In genomic region chr9:67134378-67134777, GRCm38 (mm10) we compare ENCODE assay signal across 15 mouse cellular contexts.
DNase-seq lines count a peak whose midpoint lies in the region; ATAC-seq and TF ChIP-seq lines count a peak whose summit lies in the region.
"Had no signal": no experiment of that assay in that cellular context is flagged by ENCODE, and none has a peak within 500 bp of the region (broad histone marks: within the 10 kb centered on the region; RNA-seq: fewer than 3 reads in every experiment).

No protein-coding gene starts in this region.

- H3K9ac ChIP-seq in lung, embryonic 14.5 days, result no peak overlapping the region
- H3K9ac ChIP-seq in ES-Bruce4 (ENCODE audit: low read depth, poor library complexity, severe bottlenecking), result no peak overlapping the region
- H3K9ac ChIP-seq: embryonic facial prominence, embryonic 15.5 days; heart, embryonic 15.5 days had no signal

- DNase-seq in gastrocnemius, postnatal 10 days, result peak; percentile 39
- DNase-seq in gastrocnemius, adult 18-20 months (ENCODE audit: low spot score), result no peak
- no peak for DNase-seq in lung, embryonic 14.5 days
- no peak for DNase-seq in lung, postnatal 4 days
- no peak for DNase-seq in kidney, postnatal 25 days
- DNase-seq in frontal cortex, postnatal 14 days (ENCODE audit: low spot score in 2 of 2), result no peak
- DNase-seq: cerebellum, postnatal 25 days; left cerebral cortex, postnatal 4 days; midbrain, embryonic 14.5 days; thymus, adult 2 months had no signal

- peaks cover 6% of the 10 kb centered on the region; the same call in 1 of the 2 replicates for H3K4me1 ChIP-seq in lung, embryonic 14.5 days (ENCODE audit: insufficient read depth)
- H3K4me1 ChIP-seq in ES-Bruce4 (ENCODE audit: control insufficient read depth, insufficient read depth, low read length), result no peaks in the 10 kb centered on the region
- peaks cover 31% of the 10 kb centered on the region for H3K4me1 ChIP-seq in bone marrow macrophage, adult 2 months (ENCODE audit: control insufficient read depth, insufficient read depth, low read length)

- WGBS in lung, embryonic 14.5 days, result 78% methylated on average over 6 of the region's 6 CpGs

- no peak overlapping the region for H3K4me3 ChIP-seq in lung, embryonic 14.5 days (ENCODE audit: low read depth, low read length)
- H3K4me3 ChIP-seq in ES-Bruce4 (ENCODE audit: low read depth, low read length), result no peak overlapping the region
- H3K4me3 ChIP-seq in bone marrow macrophage, adult 2 months (ENCODE audit: insufficient read depth, low read length), result no peak overlapping the region
- H3K4me3 ChIP-seq: embryonic facial prominence, embryonic 15.5 days; heart, embryonic 15.5 days had no signal

- no peaks in the 10 kb centered on the region for H3K36me3 ChIP-seq in lung, embryonic 14.5 days (ENCODE audit: insufficient read depth)
- H3K36me3 ChIP-seq in ES-Bruce4 (ENCODE audit: control insufficient read depth, insufficient read depth, low read length, poor library complexity, severe bottlenecking), result no peaks in the 10 kb centered on the region
- H3K36me3 ChIP-seq: embryonic facial prominence, embryonic 15.5 days; heart, embryonic 15.5 days had no signal

- no peak for ATAC-seq in lung, embryonic 14.5 days (ENCODE audit: insufficient read depth)
- ATAC-seq: inflammation-experienced regulatory T-cells, adult 6 months had no signal

- no peaks in the 10 kb centered on the region for H3K27me3 ChIP-seq in lung, embryonic 14.5 days (ENCODE audit: insufficient read depth, low read length)
- no peaks in the 10 kb centered on the region for H3K27me3 ChIP-seq in ES-Bruce4 (ENCODE audit: control insufficient read depth, insufficient read depth, low read length, poor library complexity, severe bottlenecking)
- H3K27me3 ChIP-seq: embryonic facial prominence, embryonic 15.5 days; heart, embryonic 15.5 days had no signal

- no peak overlapping the region for H3K27ac ChIP-seq in lung, embryonic 14.5 days (ENCODE audit: low read depth)
- no peak overlapping the region for H3K27ac ChIP-seq in ES-Bruce4 (ENCODE audit: insufficient read depth, low read length)
- H3K27ac ChIP-seq in bone marrow macrophage, adult 2 months (ENCODE audit: insufficient read depth, low read depth, low read length), result no peak overlapping the region
- H3K27ac ChIP-seq: embryonic facial prominence, embryonic 15.5 days; heart, embryonic 15.5 days had no signal

- no peak for TF ChIP-seq EP300 in ES-Bruce4 (IDR thresholded peaks at IDR 0.05; ENCODE audit: insufficient read depth, low read depth, low read length)

- TF ChIP-seq POLR2A in ES-Bruce4 (IDR thresholded peaks at IDR 0.05; ENCODE audit: insufficient read depth, low read length), result no peak
- TF ChIP-seq POLR2A in bone marrow macrophage, adult 2 months (IDR thresholded peaks at IDR 0.05; ENCODE audit: borderline replicate concordance, low read depth, low read length), result no peak

- H3K9me3 ChIP-seq in lung, embryonic 14.5 days (ENCODE audit: low read depth, low read length), result no peaks in the 10 kb centered on the region
- H3K9me3 ChIP-seq in ES-Bruce4 (replicated peaks; ENCODE audit: control insufficient read depth, insufficient read depth, low read length, poor library complexity, severe bottlenecking), result no peaks in the 10 kb centered on the region
- H3K9me3 ChIP-seq: embryonic facial prominence, embryonic 15.5 days; heart, embryonic 15.5 days had no signal

- TF ChIP-seq CTCF in lung, embryonic 14.5 days (IDR thresholded peaks at IDR 0.05; ENCODE audit: low read depth), result peak; percentile 32
- peak; percentile 61 for TF ChIP-seq CTCF in ES-Bruce4 (IDR thresholded peaks at IDR 0.05; ENCODE audit: low read depth, low read length)
- TF ChIP-seq CTCF in bone marrow macrophage, adult 2 months (IDR thresholded peaks at IDR 0.05; ENCODE audit: low read depth, low read length), result peak; percentile 26; the same call in 1 of the 2 replicates

- no peak overlapping the region for H3K4me2 ChIP-seq in lung, embryonic 14.5 days
- H3K4me2 ChIP-seq: embryonic facial prominence, embryonic 15.5 days; heart, embryonic 15.5 days had no signal
